Mouse (Mus musculus) spleen, adult 12 weeks (tissue): ENCODE data around the gene Gm4881.

ENCODE experiments used
- DNase-seq: peaks from one replicate; pipeline ENCODE4 v3.0.0; 2022; ENCODE audit warnings: low spot score

Gene Gm4881

DNA sequence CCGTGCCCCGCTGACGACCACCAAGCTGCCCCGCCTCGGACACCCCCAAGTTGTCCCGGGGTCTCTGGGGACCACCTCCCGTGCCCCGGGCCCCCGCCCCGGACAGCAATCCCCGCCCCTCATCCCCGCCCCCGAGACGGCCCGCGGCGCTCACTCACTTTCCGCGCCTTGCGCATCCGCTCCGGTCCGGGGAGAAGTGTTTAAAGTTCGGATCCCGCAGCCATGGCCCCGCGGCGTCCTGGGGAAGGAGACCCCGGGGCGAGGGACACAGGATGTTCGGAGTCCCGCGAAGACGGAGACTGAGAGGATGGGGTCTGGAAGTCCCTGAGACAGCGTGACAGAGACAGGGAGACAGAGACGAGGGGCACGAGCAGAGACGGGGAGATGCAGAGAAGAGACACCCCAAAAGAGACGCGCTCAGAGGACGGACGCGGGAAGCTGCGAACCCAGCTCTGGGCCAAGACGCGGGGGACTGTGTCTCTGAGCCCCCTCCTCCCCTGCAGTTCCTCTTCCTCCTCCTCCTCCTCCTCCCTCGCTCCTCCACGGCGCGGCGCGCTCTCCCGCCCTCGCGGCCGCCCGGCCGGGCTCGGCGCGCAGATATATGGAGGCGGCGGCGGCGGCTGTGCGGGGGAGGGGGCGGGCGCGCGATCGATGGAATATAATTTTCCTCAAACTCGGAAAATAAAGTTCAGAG is at the start of gene Gm4881:
Gene Gm4881 (minus strand): TSS at position 238 of the 694 bp plus-strand sequence.
- no peak for DNase-seq

DNA sequence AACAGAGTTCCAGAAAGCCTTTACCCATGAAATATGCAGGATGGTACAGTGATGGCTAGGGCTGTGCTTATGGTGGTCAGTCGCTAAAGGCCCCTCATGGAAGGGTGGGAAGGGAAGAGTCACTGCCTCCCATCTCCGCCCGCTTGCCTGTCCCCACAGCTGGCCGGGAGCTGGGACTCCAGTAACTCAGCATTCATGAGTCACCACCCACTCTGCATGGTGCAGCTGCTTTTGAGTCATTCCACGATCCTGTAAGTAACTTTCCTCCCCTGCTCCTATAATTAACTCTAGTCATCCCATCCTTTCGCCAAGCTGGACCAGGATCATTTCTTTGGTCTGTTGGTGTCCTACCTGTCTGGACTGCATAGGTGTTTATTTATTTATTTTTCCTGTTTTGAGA is 48.8 kb upstream of the Gm4881 start:
- DNase-seq: no peak

DNA sequence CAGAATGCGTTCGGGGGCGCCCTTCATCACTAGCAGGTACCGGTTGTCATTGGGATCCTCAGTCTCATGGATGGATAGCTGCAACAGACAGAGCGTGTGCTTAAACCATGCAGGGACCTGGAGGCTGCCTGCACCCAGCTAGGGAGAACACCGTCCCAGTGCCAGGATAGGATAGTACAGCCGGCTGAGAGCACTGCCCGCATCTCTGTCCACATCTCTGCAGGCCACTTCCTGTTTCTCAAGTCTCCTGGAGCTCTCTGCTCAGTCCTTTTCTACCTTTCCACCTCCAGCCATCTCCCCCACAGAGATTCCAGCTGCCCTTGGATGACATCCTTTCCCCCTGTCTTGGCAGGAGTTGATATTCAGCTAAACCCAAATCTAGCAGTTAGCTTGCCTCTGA is 46.2 kb upstream of the Gm4881 start:
- DNase-seq: no peak

DNA sequence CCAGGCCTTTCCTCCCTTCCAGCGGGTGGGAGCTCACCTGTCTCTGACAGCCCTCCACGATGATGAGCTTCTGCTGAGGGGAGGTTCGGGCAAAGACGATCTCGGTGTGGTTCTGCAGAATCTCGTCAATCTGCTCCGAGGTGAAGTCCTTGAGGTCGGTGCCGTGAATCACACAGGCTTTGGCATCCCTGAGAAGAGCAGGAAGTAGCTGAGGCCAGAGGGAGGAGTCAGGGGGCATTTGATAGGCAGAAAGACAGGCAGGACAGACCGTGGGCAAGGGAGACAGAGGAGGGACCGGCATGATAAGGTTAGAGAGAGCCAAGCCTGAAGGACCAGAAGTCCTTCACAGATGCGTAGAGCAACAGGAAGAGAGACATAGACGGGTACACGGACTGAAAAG is 43.6 kb upstream of the Gm4881 start:
- DNase-seq: no peak

DNA sequence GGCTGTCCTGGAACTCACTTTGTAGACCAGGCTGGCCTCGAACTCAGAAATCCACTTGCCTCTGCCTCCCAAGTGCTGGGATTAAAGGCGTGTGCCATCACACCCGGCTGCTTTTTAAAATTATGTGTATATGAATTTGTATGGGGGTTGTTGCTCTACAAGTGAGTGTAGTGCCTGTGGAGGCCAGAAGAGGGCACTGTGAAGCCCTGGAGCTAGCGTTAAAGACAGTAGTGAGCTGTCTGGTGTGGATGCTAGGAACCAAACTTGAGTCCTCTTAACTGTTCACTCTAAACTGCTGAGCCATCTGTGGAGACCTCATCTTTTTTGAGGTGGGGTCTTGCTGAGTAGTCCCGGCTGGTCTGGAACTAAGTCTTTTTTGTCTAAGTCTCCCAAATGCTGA is 41.5 kb upstream of the Gm4881 start:
- DNase-seq: no peak

DNA sequence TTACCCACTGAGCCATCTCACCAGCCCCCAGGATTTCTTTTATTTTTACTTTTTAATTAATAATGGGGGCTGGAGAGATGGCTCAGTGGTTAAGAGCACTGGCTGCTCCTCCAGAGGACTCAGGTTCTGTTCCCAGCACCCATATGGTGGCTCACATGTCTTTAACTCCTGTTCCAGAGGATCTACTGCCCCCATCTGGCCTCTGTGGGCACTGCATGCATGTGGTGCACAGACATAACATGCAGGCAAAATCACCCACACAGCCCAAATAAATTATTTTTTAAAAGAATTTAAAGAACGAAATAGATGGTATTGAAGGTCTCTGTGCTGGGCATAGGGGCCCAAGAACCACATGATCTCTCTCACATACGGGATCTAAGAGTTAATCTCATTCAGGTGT is 40.0 kb upstream of the Gm4881 start:
- no peak for DNase-seq

DNA sequence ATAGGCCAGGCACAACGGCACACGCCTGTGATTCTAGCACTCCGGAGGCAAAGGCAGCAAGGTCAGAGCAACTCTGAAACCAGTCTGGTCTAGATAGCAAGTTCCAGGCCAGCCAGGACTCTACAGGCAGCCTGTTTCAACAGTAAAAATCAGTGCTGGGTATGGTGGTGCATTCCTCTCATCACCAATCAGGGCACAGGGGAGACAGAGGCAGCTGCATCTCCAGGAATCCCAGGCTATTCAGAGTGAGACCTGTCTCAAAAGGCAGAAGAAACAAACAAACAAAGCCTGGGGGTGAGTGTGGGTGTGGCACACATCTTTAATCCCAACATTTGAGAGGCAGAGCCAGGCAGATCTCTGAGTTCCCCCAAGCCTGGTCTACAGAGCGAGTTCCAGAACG is 39.1 kb upstream of the Gm4881 start:
- no peak for DNase-seq

DNA sequence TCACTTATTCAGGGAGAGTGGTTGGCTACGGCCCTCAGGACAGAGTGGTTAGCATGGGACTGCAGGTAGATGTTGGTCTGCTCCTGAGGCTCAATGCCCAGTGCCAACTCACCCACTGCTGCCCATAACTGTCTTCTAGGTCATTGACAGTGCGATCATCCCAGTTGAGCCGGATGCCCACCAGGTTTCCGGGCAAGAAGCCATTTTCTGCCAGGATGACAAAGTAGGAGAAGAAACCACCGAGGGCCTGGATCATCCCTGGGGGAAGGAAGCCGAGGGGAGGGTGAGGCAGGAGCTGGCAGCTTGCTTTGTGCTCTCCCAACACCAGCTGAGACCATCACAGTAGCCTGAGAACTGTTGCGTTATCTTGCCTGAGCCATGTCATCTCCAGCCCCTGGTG is 36.1 kb upstream of the Gm4881 start:
- DNase-seq: no peak

DNA sequence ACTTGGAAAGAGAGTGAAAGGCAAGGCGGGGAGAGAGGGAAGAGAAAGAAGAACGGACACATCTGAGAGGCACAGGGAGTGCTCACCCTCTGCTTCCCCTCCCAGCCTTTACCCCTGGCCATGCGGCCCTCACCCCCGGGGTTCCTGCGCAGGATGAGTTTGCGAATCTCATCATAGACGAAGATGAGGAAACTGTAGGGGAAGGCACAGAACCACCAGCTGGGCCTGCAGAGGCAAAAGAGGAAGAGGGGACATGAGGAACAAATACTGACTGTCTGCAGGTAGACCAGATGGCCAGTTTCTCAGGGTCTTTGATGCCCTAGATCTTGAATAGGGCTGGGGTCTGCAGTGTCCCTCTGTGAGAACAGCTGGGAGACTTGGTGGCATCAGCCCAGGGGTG is 34.5 kb upstream of the Gm4881 start:
- DNase-seq: no peak

DNA sequence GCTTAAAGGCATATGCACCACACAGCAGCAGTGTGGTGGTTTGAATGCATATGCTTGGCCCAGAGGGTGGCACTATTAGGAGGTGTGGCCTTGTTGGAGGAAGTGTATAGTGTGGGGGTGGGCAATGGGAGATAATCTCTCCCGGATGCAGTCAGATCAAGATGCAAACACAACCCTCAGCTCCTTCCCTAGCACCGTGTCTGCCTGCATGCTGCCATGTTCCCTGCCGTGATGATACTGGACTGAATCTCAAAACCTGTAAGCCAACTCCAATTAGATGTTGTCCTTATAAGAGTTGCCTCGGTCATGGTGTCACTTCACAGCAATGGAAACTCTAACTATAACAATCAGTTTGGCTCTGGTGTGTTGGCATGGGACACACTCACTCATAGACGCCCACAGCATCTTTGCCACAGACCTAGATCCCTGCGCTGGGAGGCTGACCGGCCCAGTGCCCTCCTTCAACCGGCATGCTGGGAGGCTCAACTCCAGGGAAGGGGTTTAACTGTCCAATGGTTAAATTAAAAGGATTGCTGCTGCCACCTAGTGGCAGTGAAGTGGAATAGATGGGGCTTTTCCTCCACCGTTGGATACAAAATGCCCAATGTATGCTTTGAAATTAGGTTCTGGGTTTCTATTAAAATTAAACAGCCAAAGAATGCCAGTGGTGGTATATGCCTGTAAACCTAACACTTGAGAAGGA is 30.8 kb upstream of the Gm4881 start:
- DNase-seq: peak; percentile 20

DNA sequence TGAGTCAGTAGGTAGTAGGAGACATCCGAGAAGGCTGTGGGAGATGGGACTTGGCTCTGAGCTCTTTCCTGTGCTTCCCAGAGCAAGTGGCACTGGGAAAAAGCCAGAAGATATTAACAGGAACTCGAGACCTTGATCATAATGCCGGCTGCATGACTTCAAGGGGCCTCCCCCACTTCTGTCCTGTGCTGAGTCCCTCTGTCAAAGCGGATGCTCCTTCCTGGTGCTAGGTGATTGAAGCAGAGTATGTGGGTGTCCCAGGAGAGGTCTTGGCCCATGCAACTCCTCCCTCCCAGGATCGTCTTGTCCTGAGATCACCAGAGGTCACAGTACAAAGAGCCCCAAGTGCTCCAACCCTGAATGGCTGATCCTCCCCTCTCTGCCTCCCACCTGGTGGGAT is 29.6 kb upstream of the Gm4881 start:
- DNase-seq: no peak

DNA sequence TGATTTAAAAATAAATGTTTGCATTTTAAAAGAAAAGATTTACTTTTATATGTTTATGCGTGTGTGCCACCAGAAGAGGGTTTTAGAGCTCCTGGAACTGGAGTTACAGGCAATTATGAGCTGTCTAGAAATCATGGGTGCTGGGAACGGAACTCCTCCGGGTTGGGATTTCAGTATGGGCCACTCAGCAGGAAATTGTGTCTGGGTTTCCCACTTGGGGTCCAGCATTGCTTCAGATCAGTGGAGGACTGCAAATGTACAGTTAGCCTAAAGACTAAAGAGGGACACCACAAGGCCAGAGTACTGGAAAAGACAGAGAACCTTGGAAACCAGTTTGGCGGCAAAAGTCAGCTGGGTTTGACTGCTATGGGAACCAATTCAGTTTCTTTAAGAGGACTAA is 28.9 kb upstream of the Gm4881 start:
- DNase-seq: no peak

DNA sequence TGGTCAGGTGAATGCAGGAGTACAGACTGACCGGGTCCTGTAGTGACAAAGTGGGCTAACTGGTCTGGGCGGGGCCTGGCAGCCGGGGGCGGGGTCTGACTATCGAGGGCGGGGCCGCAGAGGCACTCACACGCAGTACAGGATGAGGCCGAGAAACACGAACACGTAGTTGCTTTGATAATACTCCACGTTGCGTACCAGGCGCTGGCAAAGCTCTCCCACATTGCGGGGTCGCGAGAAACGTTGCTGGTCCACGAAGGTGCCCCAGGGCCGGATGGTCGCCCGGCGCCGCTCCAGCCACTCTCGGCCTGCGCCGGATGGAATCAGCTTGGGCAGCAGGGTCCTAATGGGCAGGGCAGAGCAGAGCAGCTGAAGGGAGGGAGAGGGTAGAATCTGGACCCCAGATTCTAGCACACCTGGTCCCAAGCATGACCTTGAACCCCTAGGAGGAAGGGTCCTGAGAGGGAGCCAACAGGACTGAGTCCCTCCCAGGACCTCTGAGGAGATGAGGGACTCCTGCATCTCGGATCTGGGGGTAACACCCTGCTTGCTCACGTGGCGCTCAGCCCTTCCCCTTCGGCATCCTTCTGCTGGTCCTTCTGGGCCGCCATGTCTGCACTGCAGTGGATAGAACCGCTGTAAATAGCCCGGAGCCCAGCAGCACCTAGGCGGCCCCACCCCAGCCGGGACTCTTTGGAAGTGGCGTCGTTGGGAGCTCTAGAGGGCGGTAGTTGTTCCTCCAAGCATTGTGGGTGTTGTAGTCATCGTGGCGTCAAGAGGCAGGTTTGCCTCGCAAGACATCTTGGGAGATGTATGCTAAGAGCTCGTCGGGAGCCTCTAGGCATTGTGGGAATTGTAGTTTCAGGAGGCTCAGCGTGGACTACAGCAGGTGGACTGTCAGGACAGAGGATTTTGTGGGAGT is 27.9 kb upstream of the Gm4881 start, which contains the start of gene Rabac1:
Gene Rabac1 (minus strand): TSS at position 783 of the 922 bp plus-strand sequence.
- peak; percentile 80 for DNase-seq

DNA sequence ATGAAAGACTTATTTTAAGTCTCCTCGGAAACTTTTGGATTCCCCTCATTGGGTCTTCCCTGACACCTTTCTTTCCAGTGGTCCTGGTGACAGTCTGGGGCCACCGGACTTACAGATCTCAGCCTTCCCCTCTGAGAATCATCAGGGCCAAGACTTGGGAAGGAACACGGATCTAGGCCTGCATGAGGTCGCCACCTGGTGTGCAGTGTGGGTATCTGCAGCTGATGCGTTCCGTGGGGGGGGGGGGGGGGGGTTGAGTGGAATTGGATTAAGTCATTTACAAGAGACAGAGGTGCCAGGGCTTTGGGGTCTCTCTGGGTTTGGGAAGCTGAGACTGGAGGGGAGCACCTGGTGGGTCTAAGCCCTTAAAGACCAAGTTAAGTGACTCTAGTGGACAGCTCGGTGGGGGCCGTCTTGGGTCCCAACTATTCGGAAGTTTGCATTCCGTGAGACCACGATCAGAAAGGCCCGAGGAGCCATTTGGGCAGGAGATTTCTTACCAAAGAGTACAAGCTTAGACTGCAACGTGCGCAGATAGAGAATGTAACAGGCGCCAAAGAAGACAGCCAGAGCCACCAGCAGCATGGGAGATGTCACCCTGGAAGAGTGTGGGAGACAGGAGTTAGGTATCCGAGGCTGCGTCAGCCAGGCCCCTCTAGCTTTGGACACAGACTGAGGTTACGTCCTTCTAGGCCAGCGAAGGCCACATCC is 27.1 kb upstream of the Gm4881 start:
- DNase-seq: no peak

DNA sequence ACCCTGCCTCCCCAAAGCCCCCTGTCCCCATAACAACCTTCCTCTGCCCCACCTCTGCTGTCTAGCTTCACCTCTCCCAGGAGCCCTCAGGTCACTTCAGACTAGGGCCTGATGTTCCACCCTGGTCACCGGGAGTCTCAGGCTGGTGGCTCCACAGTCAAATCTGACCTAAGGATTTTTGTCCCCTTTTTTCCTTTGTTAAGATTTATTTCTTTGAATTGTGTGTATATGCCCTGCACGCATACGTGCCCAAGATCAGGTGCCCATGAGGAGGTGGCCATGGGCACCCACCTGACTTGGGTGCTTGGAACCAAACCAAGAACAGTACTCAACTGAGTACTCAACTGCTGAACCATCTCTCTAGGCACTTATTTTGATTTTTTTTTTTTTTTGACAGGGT is 26.0 kb upstream of the Gm4881 start:
- no peak for DNase-seq

DNA sequence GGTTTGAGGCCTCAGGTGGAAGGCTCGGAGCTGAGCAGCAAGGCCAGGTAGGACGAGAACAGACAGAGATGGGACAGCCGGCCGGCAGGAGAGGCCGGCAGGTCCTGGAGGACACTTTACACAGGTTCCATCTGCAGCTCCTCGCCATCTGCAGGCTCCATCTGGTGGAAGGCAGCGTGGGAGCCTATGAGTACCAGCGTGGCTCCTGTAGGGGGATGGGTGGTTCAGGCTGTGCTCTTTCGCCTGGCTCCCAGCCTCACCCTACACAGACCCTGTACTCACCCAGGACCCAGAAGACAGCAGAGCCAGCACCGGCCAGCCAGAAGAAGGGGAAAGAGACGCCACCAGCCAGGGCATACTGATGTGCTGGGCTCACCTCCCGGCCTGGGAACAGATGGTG is 25.5 kb upstream of the Gm4881 start:
- no peak for DNase-seq

DNA sequence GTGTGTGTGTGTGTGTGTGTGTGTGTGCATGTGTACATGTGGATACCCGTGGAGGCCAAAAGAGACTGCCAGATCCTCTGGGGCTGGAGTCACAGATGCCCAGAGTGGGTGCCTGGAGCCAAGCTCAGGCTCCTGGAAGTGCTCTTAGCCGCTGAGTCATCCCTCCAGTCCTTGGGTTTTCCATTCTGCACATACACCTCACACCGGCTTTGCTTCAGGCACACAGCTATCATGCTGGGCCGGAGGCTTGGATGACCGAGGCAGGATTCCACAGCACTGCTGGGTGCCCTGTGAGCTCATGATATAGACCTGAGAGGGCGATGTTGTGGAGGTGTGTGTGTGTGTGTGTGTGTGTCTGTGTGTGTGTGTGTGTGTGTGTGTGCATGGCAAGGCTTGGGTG is 24.2 kb upstream of the Gm4881 start:
- no peak for DNase-seq

DNA sequence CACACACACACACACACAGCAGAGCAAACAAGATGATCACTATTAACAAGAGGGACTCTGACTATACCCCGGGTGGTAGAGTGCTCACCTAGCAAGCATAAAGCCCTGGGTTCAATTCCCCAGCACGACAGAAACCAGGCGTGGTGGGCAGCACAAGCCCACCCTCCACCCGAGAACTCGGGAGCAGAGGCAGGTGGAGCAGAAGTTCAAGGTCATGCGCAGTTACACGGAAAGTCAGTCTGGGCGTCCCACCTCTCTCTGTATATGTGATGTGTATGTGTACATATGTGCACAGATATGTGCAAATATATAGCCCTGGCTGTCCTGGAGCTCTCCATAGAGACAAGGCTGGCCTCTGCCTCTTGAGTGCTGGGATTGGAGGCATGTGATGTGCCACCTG is 23.7 kb upstream of the Gm4881 start:
- no peak for DNase-seq

DNA sequence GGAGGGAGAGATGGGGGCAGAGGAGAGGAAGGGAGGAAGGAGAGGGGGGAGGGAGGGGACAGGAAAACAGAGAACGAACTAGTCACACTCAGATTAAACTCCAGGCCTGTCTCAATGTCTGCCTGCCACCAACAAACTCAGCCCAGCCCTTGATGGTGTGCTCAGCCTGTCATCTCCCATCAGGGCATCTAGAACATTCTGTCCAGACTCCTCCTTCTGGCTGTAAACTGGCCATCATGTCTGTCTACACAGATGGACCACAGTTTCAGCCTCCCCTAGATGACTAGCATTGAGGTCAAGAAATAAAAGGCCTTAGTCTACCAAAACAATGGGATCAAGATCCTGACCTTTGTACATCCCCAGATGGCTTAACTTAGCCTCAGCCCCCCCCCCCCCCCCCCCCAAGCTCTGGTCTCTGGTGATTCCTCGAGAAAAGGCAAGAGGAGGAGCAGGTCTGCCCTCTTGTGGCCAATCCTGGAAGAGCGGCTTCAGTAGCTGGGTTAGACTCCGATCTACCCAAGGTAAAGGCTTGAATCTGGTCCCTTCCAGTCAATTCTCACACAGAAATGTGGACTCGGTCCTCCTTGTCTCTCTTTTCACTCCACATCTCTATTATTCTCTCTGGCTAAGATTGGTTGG is 20.7 kb upstream of the Gm4881 start:
- peak; percentile 64 for DNase-seq

DNA sequence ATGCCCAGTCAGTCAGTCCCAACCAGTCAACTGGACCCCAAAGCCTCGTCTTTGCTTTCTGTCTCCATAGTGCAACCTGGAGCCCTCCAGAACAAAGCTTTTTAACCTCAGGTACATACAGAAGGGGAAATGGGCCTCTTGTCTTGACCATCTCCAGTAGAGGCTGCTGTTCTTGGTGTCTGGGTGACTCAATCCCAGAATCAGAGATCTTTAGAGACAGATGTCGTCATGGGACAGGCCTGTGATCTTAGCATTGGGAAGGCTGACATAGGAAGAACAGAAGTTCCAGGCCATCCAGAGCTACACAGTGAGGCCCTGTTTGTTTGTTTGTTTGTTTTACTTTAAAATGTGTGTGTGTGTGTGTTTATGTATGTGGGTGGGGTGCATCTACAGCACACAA is 20.0 kb upstream of the Gm4881 start:
- no peak for DNase-seq

DNA sequence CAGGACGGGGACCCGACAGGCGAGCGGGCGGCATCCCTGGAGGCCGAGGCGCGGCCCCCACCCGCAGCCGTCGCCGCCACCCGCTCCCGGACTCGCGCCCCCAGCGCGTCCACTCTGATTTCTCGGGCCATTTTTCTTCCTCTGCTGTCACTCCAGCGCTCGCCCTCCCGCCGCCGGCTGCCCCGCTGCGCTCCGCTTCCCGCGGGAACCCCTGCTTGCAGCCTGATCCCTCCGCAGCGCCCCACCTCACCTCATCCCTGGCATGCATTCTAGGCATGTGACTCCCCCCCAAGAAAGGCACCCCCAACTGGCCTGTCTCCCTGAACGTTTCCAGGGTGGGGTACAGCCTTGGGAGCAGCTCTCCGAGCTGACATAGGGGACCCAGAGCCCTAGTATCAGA is 10.9 kb upstream of the Gm4881 start:
- no peak for DNase-seq

DNA sequence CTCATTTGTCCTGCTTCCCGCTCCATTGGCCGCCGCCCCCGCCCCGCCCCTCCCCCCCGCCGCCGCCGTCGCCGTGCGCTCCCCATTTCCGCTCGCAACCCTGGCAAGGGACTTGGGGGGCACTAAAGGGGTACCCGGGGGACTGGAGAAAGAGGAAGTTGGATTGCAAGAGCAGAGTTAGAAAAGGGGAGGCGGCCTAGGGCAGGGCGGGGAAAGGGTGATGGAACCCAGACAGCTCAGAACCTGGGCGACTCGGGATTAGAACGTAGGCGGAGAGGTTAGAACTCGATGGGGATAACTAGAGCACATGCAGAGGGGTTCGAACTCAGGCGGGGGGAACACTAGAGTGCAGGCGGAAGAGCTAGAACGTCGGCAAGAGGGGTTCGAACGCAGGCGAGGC is 10.2 kb upstream of the Gm4881 start:
- DNase-seq: no peak
